Mouse (Mus musculus) CH12.LX (cell line): ENCODE results near the gene Fgf22.

Source experiments
- CTCF ChIP-seq, 2 experiments: IDR thresholded peaks in 1 of 2; conservative IDR thresholded peaks in 1 of 2; 2 replicates each; pipeline ENCODE4 v1.5.1; 2011 to 2012; ENCODE audit warnings: low read depth in 2 of 2, low read length in 2 of 2, improper control_type of control experiment in 1 of 2, inconsistent platforms in 1 of 2, mild to moderate bottlenecking in 1 of 2, moderate library complexity in 1 of 2
- E2F4 ChIP-seq: IDR thresholded peaks from 2 replicates; pipeline ENCODE4 v1.6.1; 2011; ENCODE audit warnings: low read depth, low read length, improper control_type of control experiment; ENCODE audit not compliant: insufficient replicate concordance
- EP300 ChIP-seq: IDR thresholded peaks from 2 replicates; pipeline ENCODE4 v1.6.1; 2011; ENCODE audit warnings: low read length, improper control_type of control experiment
- ETS1 ChIP-seq: conservative IDR thresholded peaks from 2 replicates; pipeline ENCODE4 v1.6.1; 2012; ENCODE audit warnings: low read depth, mild to moderate bottlenecking, inconsistent platforms, low read length, improper control_type of control experiment, moderate library complexity
- HCFC1 ChIP-seq: IDR thresholded peaks from 2 replicates; pipeline ENCODE4 v1.6.1; 2012; ENCODE audit warnings: low read depth, mild to moderate bottlenecking, inconsistent platforms, low read length, improper control_type of control experiment
- JUN ChIP-seq: IDR thresholded peaks from 2 replicates; pipeline ENCODE4 v1.6.1; 2011; ENCODE audit warnings: low read depth, mild to moderate bottlenecking, low read length, improper control_type of control experiment, moderate library complexity; ENCODE audit not compliant: insufficient read depth
- JUND ChIP-seq: conservative IDR thresholded peaks from 2 replicates; pipeline ENCODE4 v1.6.1; 2011; ENCODE audit warnings: low read depth, low read length, improper control_type of control experiment
- KAT2A ChIP-seq: IDR thresholded peaks from 2 replicates; pipeline ENCODE4 v1.6.1; 2012; ENCODE audit warnings: low read length, improper control_type of control experiment, inconsistent platforms; ENCODE audit not compliant: insufficient replicate concordance
- MAX ChIP-seq: IDR thresholded peaks from 2 replicates; pipeline ENCODE4 v1.6.1; 2011; ENCODE audit warnings: low read length, improper control_type of control experiment
- ZC3H11A ChIP-seq: IDR thresholded peaks from 2 replicates; pipeline ENCODE4 v1.6.1; 2012; ENCODE audit warnings: low read depth, mild to moderate bottlenecking, inconsistent platforms, low read length, improper control_type of control experiment
- ZNF384 ChIP-seq: IDR thresholded peaks from 2 replicates; pipeline ENCODE4 v1.6.1; 2012; ENCODE audit warnings: low read depth, low read length, improper control_type of control experiment, inconsistent platforms

- TF ChIP-seq KAT2A (no peak), ETS1 (no peak), JUND (no peak), MAX (no peak), ZC3H11A (no peak), ZNF384 (no peak), HCFC1 (no peak), JUN (no peak), CTCF (conservative IDR thresholded peaks at IDR 0.05 in 1 of 2, IDR thresholded peaks at IDR 0.05 in 1 of 2; ENCODE audit: low read depth in 2 of 2, low read length in 2 of 2) (no peak), EP300 (no peak), E2F4 (no peak)
Measured at GRCm38 (mm10) chr10:79708668-79709067, 46.2 kb upstream of the Fgf22 start.
